Mouse (Mus musculus): ENCODE data around the gene Dnph1. TPM values are rescaled to one million over a fixed set of nuclear protein-coding genes. Genes with fewer than 3 reads are reported as not detected.

Dnph1 gene
- 3.3 and 6.3 TPM in 2 replicates for polyA plus RNA-seq (2012; rRNA removed)

- no peak for TF ChIP-seq CTCF (IDR thresholded peaks at IDR 0.05; ENCODE audit: extremely low read depth, insufficient read length, insufficient replicate concordance, low read depth, low read length)
- TF ChIP-seq POLR2A (IDR thresholded peaks at IDR 0.05; ENCODE audit: low read depth, low read length): no peak; the same call in 1 of the 2 replicates
- Histone ChIP-seq H3K27ac (ENCODE audit: insufficient read depth, low read depth, low read length) (no peak within 1 kb of the TSS), H3K27me3 (ENCODE audit: control insufficient read depth, insufficient read depth, low read length) (peaks cover 5% of the 10 kb centered on the region; the same call in 1 of the 2 replicates), H3K4me3 (ENCODE audit: low read depth, low read length) (peak within 1 kb of the TSS; percentile 83), H3K36me3 (ENCODE audit: control insufficient read depth, insufficient read depth, low read length) (no peaks in the 10 kb centered on the region), H3K4me1 (ENCODE audit: control insufficient read depth, insufficient read depth, insufficient read length, low read length) (peaks cover 10% of the 10 kb centered on the region)
- WGBS: 1% methylated on average over 44 of the region's 44 CpGs
Measured at GRCm38 (mm10) chr17:46496623-46497434, at the start of gene Dnph1. Gene Dnph1 (plus strand): TSS chr17:46496711.

- no peak for TF ChIP-seq CTCF (IDR thresholded peaks at IDR 0.05; ENCODE audit: extremely low read depth, insufficient read length, insufficient replicate concordance, low read depth, low read length)
- TF ChIP-seq POLR2A (IDR thresholded peaks at IDR 0.05; ENCODE audit: low read depth, low read length): no peak
- H3K27ac ChIP-seq (ENCODE audit: insufficient read depth, low read depth, low read length): no peak overlapping the region
- peaks cover 35% of the 10 kb centered on the region for H3K27me3 ChIP-seq (ENCODE audit: control insufficient read depth, insufficient read depth, low read length)
- H3K4me3 ChIP-seq (ENCODE audit: low read depth, low read length): no peak overlapping the region
- H3K36me3 ChIP-seq (ENCODE audit: control insufficient read depth, insufficient read depth, low read length): no peaks in the 10 kb centered on the region
- WGBS: 37% methylated on average over 5 of the region's 5 CpGs
- no peaks in the 10 kb centered on the region for H3K4me1 ChIP-seq (ENCODE audit: control insufficient read depth, insufficient read depth, insufficient read length, low read length)
Measured at GRCm38 (mm10) chr17:46452683-46453082, 43.8 kb upstream of the Dnph1 start.

DNA sequence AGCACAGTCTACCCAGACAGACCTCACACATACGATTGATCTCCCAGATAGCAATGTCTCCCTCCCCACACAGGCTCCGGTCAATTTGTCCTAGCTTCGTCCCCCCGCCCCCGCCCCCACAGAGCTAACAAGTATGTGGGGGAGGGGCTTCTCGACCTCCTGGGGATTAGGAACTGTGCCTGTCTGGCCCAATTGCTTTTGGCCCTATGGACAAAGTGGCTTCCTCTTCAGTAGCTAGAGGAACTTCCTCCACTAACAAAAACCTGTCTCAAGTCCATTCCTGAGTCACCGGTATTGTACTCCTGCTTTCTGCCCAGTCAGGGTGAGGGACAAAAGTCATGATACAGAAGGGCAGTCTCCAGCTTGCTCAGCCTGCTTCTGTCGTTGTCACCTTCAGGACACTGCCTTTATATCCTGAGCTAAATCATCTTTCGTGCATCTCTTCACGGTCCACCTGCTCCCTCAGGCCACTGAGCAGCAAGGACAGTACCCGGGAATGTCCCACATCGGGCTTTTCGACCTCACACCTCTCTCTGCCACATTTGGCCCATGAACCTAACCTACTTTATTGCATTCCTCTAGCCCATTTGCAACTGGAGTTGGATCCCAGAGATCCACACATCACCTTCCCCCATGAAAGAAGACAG lies 43.1 kb upstream of the Dnph1 start:
- Histone ChIP-seq H3K36me3 (ENCODE audit: control insufficient read depth, insufficient read depth, low read length) (no peaks in the 10 kb centered on the region), H3K27me3 (ENCODE audit: control insufficient read depth, insufficient read depth, low read length) (peaks cover 35% of the 10 kb centered on the region), H3K4me1 (ENCODE audit: control insufficient read depth, insufficient read depth, insufficient read length, low read length) (no peaks in the 10 kb centered on the region), H3K4me3 (ENCODE audit: low read depth, low read length) (no peak overlapping the region), H3K27ac (ENCODE audit: insufficient read depth, low read depth, low read length) (no peak overlapping the region)
- no peak for TF ChIP-seq POLR2A (IDR thresholded peaks at IDR 0.05; ENCODE audit: low read depth, low read length)
- no peak for TF ChIP-seq CTCF (IDR thresholded peaks at IDR 0.05; ENCODE audit: extremely low read depth, insufficient read length, insufficient replicate concordance, low read depth, low read length)
- 18% methylated on average over 13 of the region's 13 CpGs for WGBS

- no peak overlapping the region for H3K4me3 ChIP-seq (ENCODE audit: low read depth, low read length)
- no peaks in the 10 kb centered on the region for H3K4me1 ChIP-seq (ENCODE audit: control insufficient read depth, insufficient read depth, insufficient read length, low read length)
- WGBS: 5% methylated on average over 26 of the region's 26 CpGs
- H3K27ac ChIP-seq (ENCODE audit: insufficient read depth, low read depth, low read length): no peak overlapping the region
- peaks cover 35% of the 10 kb centered on the region for H3K27me3 ChIP-seq (ENCODE audit: control insufficient read depth, insufficient read depth, low read length)
- TF ChIP-seq POLR2A (IDR thresholded peaks at IDR 0.05; ENCODE audit: low read depth, low read length): no peak
- no peak for TF ChIP-seq CTCF (IDR thresholded peaks at IDR 0.05; ENCODE audit: extremely low read depth, insufficient read length, insufficient replicate concordance, low read depth, low read length)
- H3K36me3 ChIP-seq (ENCODE audit: control insufficient read depth, insufficient read depth, low read length): no peaks in the 10 kb centered on the region
Measured at GRCm38 (mm10) chr17:46453970-46454411, 42.5 kb upstream of the Dnph1 start.

GRCm38 (mm10) chr17:46454539-46454938 lies 42.0 kb upstream of the Dnph1 start:
- Histone ChIP-seq H3K27me3 (ENCODE audit: control insufficient read depth, insufficient read depth, low read length) (peaks cover 35% of the 10 kb centered on the region), H3K4me3 (ENCODE audit: low read depth, low read length) (no peak overlapping the region), H3K4me1 (ENCODE audit: control insufficient read depth, insufficient read depth, insufficient read length, low read length) (no peaks in the 10 kb centered on the region), H3K36me3 (ENCODE audit: control insufficient read depth, insufficient read depth, low read length) (no peaks in the 10 kb centered on the region), H3K27ac (ENCODE audit: insufficient read depth, low read depth, low read length) (no peak overlapping the region)
- WGBS: 5% methylated on average over 9 of the region's 9 CpGs
- TF ChIP-seq POLR2A (IDR thresholded peaks at IDR 0.05; ENCODE audit: low read depth, low read length) (no peak), CTCF (IDR thresholded peaks at IDR 0.05; ENCODE audit: extremely low read depth, insufficient read length, insufficient replicate concordance, low read depth, low read length) (no peak)

GRCm38 (mm10) chr17:46455110-46455691 lies 41.3 kb upstream of the Dnph1 start:
- Histone ChIP-seq H3K27ac (ENCODE audit: insufficient read depth, low read depth, low read length) (no peak overlapping the region), H3K36me3 (ENCODE audit: control insufficient read depth, insufficient read depth, low read length) (no peaks in the 10 kb centered on the region), H3K27me3 (ENCODE audit: control insufficient read depth, insufficient read depth, low read length) (peaks cover 38% of the 10 kb centered on the region), H3K4me1 (ENCODE audit: control insufficient read depth, insufficient read depth, insufficient read length, low read length) (no peaks in the 10 kb centered on the region), H3K4me3 (ENCODE audit: low read depth, low read length) (peak overlapping the region; percentile 10; the same call in 1 of the 2 replicates)
- TF ChIP-seq CTCF (IDR thresholded peaks at IDR 0.05; ENCODE audit: extremely low read depth, insufficient read length, insufficient replicate concordance, low read depth, low read length) (no peak), POLR2A (IDR thresholded peaks at IDR 0.05; ENCODE audit: low read depth, low read length) (no peak)
- 2% methylated on average over 33 of the region's 33 CpGs for WGBS

GRCm38 (mm10) chr17:46457791-46458190 lies 38.7 kb upstream of the Dnph1 start:
- Histone ChIP-seq H3K36me3 (ENCODE audit: control insufficient read depth, insufficient read depth, low read length) (no peaks in the 10 kb centered on the region), H3K4me1 (ENCODE audit: control insufficient read depth, insufficient read depth, insufficient read length, low read length) (peaks cover 6% of the 10 kb centered on the region), H3K27ac (ENCODE audit: insufficient read depth, low read depth, low read length) (no peak overlapping the region), H3K27me3 (ENCODE audit: control insufficient read depth, insufficient read depth, low read length) (peaks cover 41% of the 10 kb centered on the region), H3K4me3 (ENCODE audit: low read depth, low read length) (no peak overlapping the region)
- 8% methylated on average over 10 of the region's 10 CpGs for WGBS
- TF ChIP-seq POLR2A (IDR thresholded peaks at IDR 0.05; ENCODE audit: low read depth, low read length): no peak
- peak; percentile 47; the same call in 1 of the 2 replicates for TF ChIP-seq CTCF (IDR thresholded peaks at IDR 0.05; ENCODE audit: extremely low read depth, insufficient read length, insufficient replicate concordance, low read depth, low read length)
